Mouse (Mus musculus): ENCODE results near the gene Atxn7l2.

The Atxn7l2 gene

GRCm38 (mm10) chr3:108204470-108204869 is 6.3 kb downstream of the Atxn7l2 start:
- no peak for DNase-seq

DNA sequence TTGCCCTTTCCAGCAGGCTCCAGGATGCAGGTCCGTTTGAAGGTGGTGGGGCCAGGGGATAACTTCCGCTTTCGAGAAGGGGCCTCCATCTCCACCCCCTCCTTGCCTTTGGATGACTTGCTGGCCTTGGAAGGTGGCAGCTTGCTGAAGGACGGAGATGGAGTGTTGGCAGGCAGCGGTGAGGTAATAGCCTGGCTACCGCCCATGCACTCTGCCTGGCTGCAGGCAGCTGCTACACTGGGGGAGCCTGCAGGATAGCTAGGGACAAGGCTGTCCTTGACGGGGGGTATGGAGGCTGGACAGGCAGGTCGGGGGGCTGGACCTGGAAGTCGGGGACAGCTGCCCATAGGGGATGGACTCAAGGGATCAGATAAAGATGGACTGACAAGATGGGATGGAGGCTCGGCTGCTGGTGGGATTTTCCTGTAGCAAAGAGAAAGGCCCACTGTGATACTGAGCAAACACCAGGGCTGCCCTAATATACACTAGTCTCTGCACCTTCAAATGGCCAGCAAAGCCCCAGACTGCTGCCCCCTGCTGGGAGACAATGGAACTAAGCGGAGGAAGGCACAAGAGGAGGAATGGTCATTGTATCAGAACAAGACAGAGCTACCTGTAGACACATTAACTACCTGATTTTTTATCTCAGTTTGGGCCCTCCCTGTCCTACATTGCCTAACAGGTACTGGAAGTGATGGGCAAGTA is 7.0 kb downstream of the Atxn7l2 start:
- DNase-seq: peak; percentile 90

DNA sequence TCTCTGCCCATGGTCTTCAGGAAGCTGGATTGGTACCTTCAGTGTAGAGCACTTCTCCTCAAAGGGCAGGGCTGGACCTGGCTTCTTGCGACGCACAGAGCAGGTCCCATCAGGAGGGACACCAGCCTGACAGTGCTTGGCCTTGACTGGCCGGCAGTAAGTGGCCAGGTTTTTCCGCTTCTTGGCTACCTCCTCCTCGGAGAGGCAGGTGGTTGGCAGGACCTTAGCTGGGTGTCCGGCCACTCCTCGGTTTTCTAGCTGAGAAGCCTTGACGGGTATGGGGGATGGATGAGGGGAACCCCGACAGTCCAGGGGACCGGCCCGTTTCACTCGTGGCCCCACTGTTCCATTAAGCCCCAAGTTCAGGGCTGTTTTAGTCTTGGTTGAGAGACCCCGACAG is 7.5 kb downstream of the Atxn7l2 start:
- no peak for DNase-seq

DNA sequence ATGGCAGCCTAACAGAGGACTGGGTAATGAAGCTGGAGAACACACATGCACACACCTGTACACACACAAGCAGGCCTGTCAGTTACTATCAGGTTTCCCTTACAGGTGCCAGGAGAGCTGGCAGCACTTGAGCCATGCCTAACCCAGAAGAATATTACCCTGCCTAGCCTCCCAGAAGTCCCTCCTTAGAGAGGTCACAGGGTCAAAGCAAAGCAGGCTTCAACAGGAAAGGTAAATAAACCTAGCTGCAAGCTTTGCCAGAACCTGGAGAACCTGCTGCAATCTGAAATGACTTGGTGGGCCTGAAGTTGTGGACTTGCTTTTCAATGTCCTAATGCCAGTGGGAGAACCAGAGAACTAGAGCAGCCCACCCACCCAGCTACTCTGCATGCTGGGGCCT is 8.2 kb downstream of the Atxn7l2 start:
- DNase-seq: no peak

GRCm38 (mm10) chr3:108200329-108201323 is 10.1 kb downstream of the Atxn7l2 start, which contains the start of gene Cyb561d1:
TSS of gene Cyb561d1 (minus strand) at chr3:108201212.
- DNase-seq: peak; percentile 99

- DNase-seq: no peak
Measured at GRCm38 (mm10) chr3:108199231-108199630, 11.5 kb downstream of the Atxn7l2 start.

DNA sequence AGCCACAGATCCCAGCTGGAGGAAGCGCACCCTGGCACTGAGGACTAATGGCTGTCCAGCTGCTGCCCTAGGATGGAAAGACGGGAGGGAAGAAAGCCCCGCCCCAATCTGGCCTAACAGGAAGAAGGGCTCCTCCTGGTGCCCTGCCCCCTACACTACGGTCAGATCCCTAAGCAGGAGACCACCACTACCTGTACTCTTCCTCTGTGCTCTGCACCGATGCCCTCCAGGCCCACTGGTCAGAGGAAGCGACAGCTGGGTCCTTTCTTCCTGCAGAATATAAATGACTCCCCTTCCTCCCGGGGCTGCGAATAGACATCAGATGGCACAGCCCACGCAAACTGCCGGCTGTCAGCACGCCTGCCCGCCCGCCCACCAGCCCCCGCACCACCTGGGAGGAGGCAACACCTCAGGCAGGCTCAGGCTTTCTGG is 13.7 kb downstream of the Atxn7l2 start:
- no peak for DNase-seq

GRCm38 (mm10) chr3:108195941-108196590 is 14.7 kb downstream of the Atxn7l2 start:
- DNase-seq: no peak

DNA sequence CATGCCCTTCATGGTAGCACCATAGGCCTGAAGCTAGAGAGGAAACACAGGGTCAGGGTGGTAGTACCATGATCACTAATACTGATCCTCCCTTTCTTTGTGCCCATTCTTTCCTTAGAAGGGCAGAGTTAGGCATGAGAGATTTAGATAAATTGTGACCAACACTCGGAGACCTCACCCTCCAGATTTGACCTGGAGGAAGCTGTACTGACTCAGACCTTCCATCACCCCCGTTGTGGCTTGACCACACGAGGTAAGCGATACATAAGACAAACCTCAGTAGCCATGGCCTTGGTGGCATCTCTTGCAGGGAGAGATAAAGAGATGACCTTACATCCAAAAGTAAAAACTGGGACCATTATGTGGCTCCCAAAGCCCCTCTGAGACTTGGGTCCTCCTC is 15.4 kb downstream of the Atxn7l2 start:
- DNase-seq: no peak

DNA sequence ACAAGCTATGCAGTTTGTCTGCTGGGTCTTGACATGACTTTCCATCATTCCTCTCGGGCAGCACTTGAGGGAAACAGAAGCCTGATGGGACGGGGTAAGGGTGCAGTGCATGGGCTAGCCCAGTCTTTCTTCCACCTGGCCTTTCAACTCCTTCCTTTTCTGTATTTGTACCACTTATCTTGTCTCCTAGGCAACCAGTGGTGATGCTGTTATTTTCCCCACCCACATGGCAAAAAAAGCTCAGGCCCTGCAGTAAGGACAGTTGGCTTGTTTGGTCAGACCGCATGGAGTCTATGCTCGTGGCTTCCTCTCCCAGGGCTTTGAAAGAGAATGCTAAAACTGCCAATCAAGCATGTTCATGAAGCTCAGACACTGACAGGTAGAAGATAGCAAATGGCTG is 17.0 kb downstream of the Atxn7l2 start:
- DNase-seq: no peak

DNA sequence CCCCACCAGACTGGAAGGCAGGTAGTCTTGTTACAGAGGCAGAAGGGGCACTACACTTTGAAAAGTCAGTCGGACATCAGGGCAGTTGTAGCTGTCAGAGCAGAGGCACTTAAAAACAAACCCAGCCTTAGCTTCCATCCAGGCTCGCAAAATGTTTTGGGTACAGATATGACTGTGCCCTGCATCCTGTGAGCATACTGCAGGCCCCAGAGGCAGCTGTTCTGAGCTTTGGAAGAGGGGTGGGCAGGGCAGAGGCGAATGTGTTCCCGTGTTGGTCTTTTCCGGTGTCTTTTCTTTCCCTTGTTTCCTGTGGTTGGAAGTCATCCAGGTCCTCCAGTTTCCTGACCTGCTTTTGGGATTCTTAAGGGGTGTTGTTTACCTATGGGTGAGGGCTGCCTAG is 20.8 kb downstream of the Atxn7l2 start:
- DNase-seq: no peak

DNA sequence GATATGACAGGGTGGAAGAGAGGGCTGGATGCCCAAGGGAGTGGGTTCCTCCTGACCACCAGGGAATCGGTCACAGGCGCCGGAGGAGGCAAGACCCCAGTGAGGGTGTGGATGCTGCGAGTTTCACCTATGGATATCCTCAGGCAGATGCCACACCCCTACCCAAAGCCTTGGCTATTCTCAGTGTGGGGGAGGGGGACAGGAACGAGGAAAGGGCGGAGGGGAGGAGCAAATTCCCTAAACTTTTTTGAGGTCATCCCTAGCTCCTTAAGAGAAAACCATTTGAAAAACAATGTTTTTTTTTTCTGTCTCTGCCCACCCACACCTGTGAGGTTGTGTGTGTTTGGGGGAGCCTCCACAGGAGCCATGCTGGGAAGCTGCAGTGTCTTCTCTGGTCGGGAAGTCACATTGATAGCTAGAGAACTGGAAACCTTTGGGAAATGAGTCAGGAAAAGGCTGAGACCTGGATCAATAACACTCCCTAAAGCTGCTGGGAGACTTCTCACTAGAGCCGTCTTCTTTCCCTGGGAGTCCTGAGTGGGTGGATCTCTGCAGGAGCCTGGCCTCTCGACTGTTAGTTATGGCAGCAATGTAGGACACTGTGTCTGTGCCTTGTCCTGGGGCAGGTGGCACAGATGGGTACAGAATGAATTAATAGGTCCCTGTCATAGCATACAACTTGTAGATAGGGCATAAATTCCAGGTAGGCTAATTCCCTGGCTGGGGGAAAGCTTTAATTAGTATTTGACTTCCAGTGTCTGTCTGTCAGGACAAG is 21.8 kb downstream of the Atxn7l2 start:
- DNase-seq: no peak

DNA sequence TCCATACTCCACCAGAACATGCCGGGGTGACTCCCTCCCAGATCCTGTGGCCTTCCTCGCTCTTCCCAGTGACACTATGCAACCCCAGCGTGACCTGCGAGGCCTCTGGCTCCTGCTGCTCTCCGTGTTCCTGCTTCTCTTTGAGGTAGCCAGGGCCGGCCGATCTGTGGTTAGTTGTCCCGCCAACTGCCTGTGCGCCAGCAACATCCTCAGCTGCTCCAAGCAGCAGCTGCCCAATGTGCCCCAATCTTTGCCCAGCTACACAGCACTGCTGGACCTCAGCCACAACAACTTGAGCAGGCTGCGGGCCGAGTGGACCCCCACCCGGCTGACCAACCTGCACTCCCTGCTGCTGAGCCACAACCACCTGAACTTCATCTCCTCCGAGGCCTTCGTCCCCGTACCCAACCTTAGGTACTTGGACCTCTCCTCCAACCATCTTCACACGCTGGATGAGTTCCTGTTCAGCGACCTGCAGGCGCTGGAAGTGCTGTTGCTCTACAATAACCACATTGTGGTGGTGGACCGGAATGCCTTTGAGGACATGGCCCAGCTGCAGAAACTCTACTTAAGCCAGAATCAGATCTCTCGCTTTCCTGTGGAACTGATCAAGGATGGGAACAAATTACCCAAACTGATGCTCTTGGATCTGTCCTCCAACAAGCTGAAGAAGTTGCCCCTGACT is 23.5 kb downstream of the Atxn7l2 start:
- DNase-seq: no peak

DNA sequence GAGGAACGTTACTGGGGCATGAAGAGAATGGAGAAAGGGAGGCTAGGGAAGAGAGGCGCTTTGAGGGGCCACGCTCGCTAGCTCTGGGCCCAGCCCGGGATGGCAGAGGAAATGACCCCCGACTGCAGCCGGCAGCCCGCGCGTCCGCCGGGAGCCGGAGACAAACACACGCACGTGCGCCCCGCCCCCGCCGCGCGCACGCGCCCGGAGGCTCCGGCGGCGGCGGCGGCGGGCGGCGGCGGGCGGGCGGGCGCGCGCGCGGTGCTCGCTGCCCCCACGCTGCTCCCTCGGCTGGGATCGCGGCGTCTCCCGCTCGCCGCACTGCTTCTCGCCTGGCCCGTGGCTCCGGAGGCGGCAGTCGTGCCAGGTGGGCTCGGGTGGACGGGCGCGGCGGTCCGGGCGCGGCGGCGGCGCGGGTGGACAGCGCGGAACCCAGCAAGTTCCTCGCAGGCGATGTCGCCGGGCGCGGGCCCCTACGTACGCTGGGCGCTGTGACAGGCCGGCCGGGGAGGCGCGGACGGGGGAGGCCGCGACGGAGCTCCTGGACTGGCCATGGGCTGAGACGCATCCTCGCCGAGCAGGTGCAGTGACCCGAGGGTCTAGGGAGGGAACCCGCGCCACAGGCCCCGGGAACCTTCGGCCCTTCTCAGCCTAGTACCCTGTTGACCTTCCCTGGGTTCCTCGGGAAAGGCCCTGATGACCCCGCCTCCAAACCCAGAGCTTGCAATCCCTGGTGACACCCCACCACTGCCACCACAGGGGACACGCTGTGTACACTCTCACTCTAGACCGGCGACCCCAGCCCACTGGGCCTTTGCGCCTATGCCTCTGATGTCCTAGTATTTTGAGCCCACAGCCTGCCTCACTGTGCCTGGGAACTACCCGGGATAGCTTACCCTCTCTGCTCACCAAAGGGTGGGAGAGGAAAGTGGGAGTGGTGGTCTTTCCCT is 24.4 kb downstream of the Atxn7l2 start, which contains the start of gene Amigo1:
Gene Amigo1 (plus strand): TSS at position 238 of the 950 bp plus-strand sequence.
- DNase-seq: peak; percentile 75

DNA sequence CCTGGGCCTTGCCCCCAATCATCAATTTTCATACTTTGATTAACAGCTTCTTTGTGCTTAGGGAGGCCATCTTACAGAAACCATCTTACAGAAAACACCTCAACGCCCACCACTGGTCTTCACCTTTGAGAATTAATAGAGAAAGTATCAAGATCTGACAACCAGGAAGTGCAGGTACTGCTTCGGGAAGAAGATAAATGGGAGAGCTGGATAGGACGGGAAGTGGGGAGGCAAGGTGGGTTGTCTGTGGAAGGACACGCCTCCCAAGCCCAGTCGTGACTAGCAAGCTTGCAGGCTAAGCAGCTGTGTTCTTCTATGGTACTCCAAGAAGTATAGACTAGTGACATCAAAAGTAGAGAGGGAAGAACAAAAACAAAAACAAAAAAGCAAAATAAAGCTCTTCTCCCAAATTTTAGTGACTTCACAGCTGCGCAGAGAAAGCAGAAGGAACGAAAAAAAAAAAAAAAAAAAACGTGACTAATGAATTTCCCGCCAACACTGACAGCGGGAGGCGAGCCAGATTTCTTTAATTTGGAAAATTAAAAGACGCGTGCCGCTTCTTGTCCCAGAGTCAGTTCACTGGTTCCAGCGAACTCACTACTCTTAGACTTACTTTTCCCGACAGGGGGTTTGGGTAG is 25.2 kb downstream of the Atxn7l2 start:
- no peak for DNase-seq

DNA sequence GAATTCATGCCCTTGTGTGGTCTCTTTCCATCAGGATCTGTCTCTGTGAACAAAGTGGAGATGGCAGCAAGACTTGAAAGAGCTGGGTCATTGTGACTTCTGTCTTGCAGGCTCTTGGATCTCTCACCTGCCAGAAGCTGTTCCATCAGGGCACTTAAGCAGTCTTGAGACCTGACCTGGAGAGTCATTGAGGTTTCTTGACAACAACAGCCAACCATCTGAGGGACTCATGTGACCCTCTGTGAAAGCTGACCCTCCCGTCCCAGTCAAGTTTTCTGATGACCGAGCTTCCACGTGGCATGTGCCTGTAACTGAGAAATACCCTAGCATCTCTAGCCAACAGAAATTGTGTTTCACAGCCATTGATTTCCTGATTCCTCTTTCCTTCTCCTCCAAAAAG is 26.0 kb downstream of the Atxn7l2 start:
- DNase-seq: no peak

DNA sequence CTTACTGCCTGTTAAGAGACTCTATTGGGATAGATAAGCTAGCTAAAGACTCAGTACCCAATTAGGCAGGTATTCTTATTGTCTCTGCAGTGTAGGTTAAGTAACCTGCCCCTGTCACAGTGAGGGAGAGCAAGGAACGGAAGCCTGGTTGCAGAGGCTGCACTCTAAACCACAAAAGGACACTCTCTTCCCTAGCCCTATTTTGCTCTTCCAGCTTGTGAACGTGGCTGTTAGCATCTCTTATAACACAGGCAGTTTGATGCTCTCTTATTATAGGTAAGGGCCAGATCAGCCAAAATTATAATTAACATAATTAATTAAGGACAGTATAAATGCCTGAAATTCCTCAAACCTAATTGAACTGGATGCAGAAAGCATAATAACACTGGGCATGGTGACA is 30.2 kb downstream of the Atxn7l2 start:
- no peak for DNase-seq

- no peak for DNase-seq
Measured at GRCm38 (mm10) chr3:108178756-108179715, 31.7 kb downstream of the Atxn7l2 start.

Measured in thymus, postnatal 4 days (tissue).